Mouse (Mus musculus): Measurements from ENCODE around the gene Grm6. TPM values are rescaled to one million over a fixed set of nuclear protein-coding genes. Genes with fewer than 3 reads are reported as not detected.

Gene Grm6
- polyA plus RNA-seq, 1 experiment from 2014 or later, result not detected

- H3K4me2 ChIP-seq (replicated peaks; ENCODE audit: low read depth), result no peak overlapping the region
- ATAC-seq, result no peak
- no peaks in the 10 kb centered on the region for H3K36me3 ChIP-seq (ENCODE audit: control insufficient read depth, insufficient read depth)
- TF ChIP-seq CTCF (IDR thresholded peaks at IDR 0.05; ENCODE audit: low read depth), result no peak
- H3K4me1 ChIP-seq (replicated peaks; ENCODE audit: control insufficient read depth, insufficient read depth, low read length), result no peaks in the 10 kb centered on the region
- no peak overlapping the region for H3K4me3 ChIP-seq (ENCODE audit: low read depth, low read length)
- WGBS, result 88% methylated on average over 3 of the region's 3 CpGs
- H3K27ac ChIP-seq (ENCODE audit: low read depth, low read length), result no peak overlapping the region
- no peak overlapping the region for H3K9ac ChIP-seq (ENCODE audit: low read depth, low read length)
- no peaks in the 10 kb centered on the region for H3K9me3 ChIP-seq (ENCODE audit: control insufficient read depth)
- H3K27me3 ChIP-seq (replicated peaks; ENCODE audit: control insufficient read depth, insufficient read depth, low read length), result peaks cover 34% of the 10 kb centered on the region
Measured at GRCm38 (mm10) chr11:50845951-50846350, 4.5 kb upstream of the Grm6 start.

DNA sequence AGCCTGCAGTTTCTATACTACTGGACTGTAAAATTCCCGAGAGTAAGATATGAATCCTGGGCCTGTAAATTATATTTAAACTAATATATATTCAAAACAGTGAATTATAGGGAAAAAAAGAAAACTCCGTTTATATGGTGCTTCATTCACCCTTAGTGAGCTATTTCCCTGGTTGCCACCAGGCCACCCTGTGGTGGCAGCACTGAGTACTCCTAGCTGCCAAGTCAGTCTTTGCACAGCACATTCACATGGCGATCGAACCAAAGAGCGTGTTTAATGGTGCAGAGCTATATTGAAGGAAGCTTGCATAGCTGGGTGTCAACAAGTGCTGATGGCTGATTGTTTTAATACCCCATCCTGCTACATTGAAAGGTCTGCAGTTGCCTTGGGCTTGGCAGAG lies 3.4 kb upstream of the Grm6 start:
- WGBS, result 70% methylated on average over 5 of the region's 5 CpGs
- no peak overlapping the region for H3K4me2 ChIP-seq (replicated peaks; ENCODE audit: low read depth)
- H3K27ac ChIP-seq (ENCODE audit: low read depth, low read length), result no peak overlapping the region
- H3K9me3 ChIP-seq (ENCODE audit: control insufficient read depth), result no peaks in the 10 kb centered on the region
- no peaks in the 10 kb centered on the region for H3K4me1 ChIP-seq (replicated peaks; ENCODE audit: control insufficient read depth, insufficient read depth, low read length)
- H3K9ac ChIP-seq (ENCODE audit: low read depth, low read length), result no peak overlapping the region
- H3K4me3 ChIP-seq (ENCODE audit: low read depth, low read length), result no peak overlapping the region
- peak; percentile 62 for TF ChIP-seq CTCF (IDR thresholded peaks at IDR 0.05; ENCODE audit: low read depth)
- peaks cover 45% of the 10 kb centered on the region for H3K27me3 ChIP-seq (replicated peaks; ENCODE audit: control insufficient read depth, insufficient read depth, low read length)
- ATAC-seq, result no peak
- H3K36me3 ChIP-seq (ENCODE audit: control insufficient read depth, insufficient read depth), result no peaks in the 10 kb centered on the region

- Histone ChIP-seq H3K9me3 (ENCODE audit: control insufficient read depth) (no peaks in the 10 kb centered on the region), H3K9ac (ENCODE audit: low read depth, low read length) (no peak overlapping the region), H3K36me3 (ENCODE audit: control insufficient read depth, insufficient read depth) (no peaks in the 10 kb centered on the region), H3K4me3 (ENCODE audit: low read depth, low read length) (no peak overlapping the region), H3K27ac (ENCODE audit: low read depth, low read length) (no peak overlapping the region), H3K27me3 (replicated peaks; ENCODE audit: control insufficient read depth, insufficient read depth, low read length) (peaks cover 54% of the 10 kb centered on the region), H3K4me1 (replicated peaks; ENCODE audit: control insufficient read depth, insufficient read depth, low read length) (no peaks in the 10 kb centered on the region), H3K4me2 (replicated peaks; ENCODE audit: low read depth) (no peak overlapping the region)
- WGBS, result 30% methylated on average over 3 of the region's 3 CpGs
- ATAC-seq, result no peak
- no peak for TF ChIP-seq CTCF (IDR thresholded peaks at IDR 0.05; ENCODE audit: low read depth)
Measured at GRCm38 (mm10) chr11:50848520-50849137, 1.9 kb upstream of the Grm6 start.

DNA sequence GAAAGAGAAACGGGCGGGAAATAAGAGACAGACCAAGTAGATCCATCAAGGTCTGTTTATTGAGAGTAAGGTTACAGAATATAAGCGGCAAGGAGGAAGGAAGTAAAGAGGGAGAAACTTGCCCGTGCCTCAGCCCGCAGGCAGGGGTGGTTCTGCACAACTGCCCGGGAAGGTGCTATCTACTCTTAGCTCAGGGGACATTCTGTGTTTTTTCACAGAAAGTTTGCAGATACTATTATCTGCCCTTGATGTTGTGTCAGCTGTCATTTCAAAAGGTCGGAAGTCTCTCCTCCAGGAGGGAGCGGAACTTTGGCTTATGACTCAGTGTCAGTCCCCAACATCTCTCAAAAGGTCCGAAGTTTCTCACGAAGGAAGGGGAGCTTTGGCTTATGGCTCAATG lies 1.2 kb upstream of the Grm6 start:
- Histone ChIP-seq H3K27me3 (replicated peaks; ENCODE audit: control insufficient read depth, insufficient read depth, low read length) (peaks cover 54% of the 10 kb centered on the region), H3K4me3 (ENCODE audit: low read depth, low read length) (no peak overlapping the region), H3K4me2 (replicated peaks; ENCODE audit: low read depth) (no peak overlapping the region), H3K9me3 (ENCODE audit: control insufficient read depth) (no peaks in the 10 kb centered on the region), H3K27ac (ENCODE audit: low read depth, low read length) (no peak overlapping the region), H3K9ac (ENCODE audit: low read depth, low read length) (no peak overlapping the region), H3K36me3 (ENCODE audit: control insufficient read depth, insufficient read depth) (no peaks in the 10 kb centered on the region), H3K4me1 (replicated peaks; ENCODE audit: control insufficient read depth, insufficient read depth, low read length) (no peaks in the 10 kb centered on the region)
- TF ChIP-seq CTCF (IDR thresholded peaks at IDR 0.05; ENCODE audit: low read depth), result no peak
- WGBS, result 6% methylated on average over 10 of the region's 10 CpGs
- ATAC-seq, result no peak

DNA sequence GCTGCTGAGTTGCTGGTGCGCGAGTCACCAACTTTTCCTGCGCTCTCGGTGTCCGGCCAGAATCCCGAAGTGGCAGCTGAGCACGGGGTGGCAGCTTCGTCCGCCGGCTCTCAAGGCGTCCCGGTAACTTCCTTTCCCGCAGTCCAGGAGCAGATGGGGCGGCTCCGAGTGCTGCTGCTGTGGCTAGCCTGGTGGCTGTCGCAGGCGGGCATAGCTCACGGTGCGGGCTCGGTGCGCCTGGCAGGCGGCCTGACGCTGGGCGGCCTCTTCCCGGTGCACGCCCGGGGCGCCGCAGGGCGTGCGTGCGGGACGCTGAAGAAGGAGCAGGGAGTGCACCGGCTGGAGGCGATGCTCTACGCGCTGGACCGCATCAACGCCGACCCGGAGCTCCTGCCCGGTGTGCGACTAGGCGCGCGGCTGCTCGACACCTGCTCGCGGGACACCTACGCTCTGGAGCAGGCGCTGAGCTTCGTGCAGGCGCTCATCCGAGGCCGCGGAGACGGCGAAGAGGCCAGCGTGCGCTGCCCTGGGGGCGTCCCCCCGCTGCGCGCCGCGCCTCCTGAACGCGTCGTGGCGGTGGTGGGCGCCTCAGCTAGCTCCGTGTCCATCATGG lies 610 bp downstream of the Grm6 start:
- no peak for ATAC-seq

GRCm38 (mm10) chr11:50878641-50879040 lies 28.2 kb downstream of the Grm6 start:
- no peak for TF ChIP-seq CTCF (IDR thresholded peaks at IDR 0.05; ENCODE audit: low read depth)
- Histone ChIP-seq H3K4me1 (replicated peaks; ENCODE audit: control insufficient read depth, insufficient read depth, low read length) (no peaks in the 10 kb centered on the region), H3K36me3 (ENCODE audit: control insufficient read depth, insufficient read depth) (no peaks in the 10 kb centered on the region), H3K4me2 (replicated peaks; ENCODE audit: low read depth) (no peak overlapping the region), H3K27me3 (replicated peaks; ENCODE audit: control insufficient read depth, insufficient read depth, low read length) (no peaks in the 10 kb centered on the region), H3K9me3 (ENCODE audit: control insufficient read depth) (no peaks in the 10 kb centered on the region), H3K9ac (ENCODE audit: low read depth, low read length) (no peak overlapping the region), H3K27ac (ENCODE audit: low read depth, low read length) (no peak overlapping the region), H3K4me3 (ENCODE audit: low read depth, low read length) (no peak overlapping the region)
- ATAC-seq, result no peak
- WGBS, result 73% methylated on average over 3 of the region's 3 CpGs

More for the DNA sequence above, 610 bp downstream of the Grm6 start:
- Histone ChIP-seq H3K4me3 (ENCODE audit: low read depth, low read length) (peak overlapping the region; percentile 33), H3K27me3 (replicated peaks; ENCODE audit: control insufficient read depth, insufficient read depth, low read length) (peaks cover 54% of the 10 kb centered on the region), H3K9ac (ENCODE audit: low read depth, low read length) (no peak overlapping the region), H3K4me1 (replicated peaks; ENCODE audit: control insufficient read depth, insufficient read depth, low read length) (no peaks in the 10 kb centered on the region), H3K36me3 (ENCODE audit: control insufficient read depth, insufficient read depth) (no peaks in the 10 kb centered on the region), H3K9me3 (ENCODE audit: control insufficient read depth) (no peaks in the 10 kb centered on the region), H3K4me2 (replicated peaks; ENCODE audit: low read depth) (peak overlapping the region; percentile 64), H3K27ac (ENCODE audit: low read depth, low read length) (no peak overlapping the region)
- WGBS, result under 1% methylated on average over 71 of the region's 72 CpGs
- no peak for TF ChIP-seq CTCF (IDR thresholded peaks at IDR 0.05; ENCODE audit: low read depth)
